ENCODE assay signal across 19 mouse cellular contexts in genomic region chr5:105557346-105557745, GRCm38 (mm10). TPM values are rescaled to one million over a fixed set of nuclear protein-coding genes. Genes with fewer than 3 reads are reported as not detected.
DNase-seq lines count a peak whose midpoint lies in the region; ATAC-seq and TF ChIP-seq lines count a peak whose summit lies in the region.
"Had no signal": no experiment of that assay in that cellular context is flagged by ENCODE, and none has a peak within 500 bp of the region (broad histone marks: within the 10 kb centered on the region; RNA-seq: fewer than 3 reads in every experiment).

No protein-coding gene starts in this region.

- no peak for DNase-seq in hindbrain, postnatal 0 days (ENCODE audit: low spot score)
- DNase-seq in hindbrain, embryonic 11.5 days (ENCODE audit: low spot score), result no peak
- DNase-seq in midbrain, embryonic 11.5 days (ENCODE audit: low spot score, missing footprints), result no peak
- DNase-seq in splenic B cell, adult 2 months (ENCODE audit: low read depth, low spot score), result peak; percentile 59
- no peak for DNase-seq in spleen, postnatal 36 days (ENCODE audit: low spot score in 2 of 2)
- DNase-seq: cerebellum, adult 18-20 months; cerebellum, adult 9-11 months; cerebellum, postnatal 36 days; heart, postnatal 10 days; heart, postnatal 4 days had no signal

- H3K9me3 ChIP-seq in forebrain, embryonic 16.5 days (ENCODE audit: control insufficient read depth, low read length), result 0 out of 2 replicates have a peak, but pooled peaks cover 2% of the 10 kb centered on the region
- H3K9me3 ChIP-seq in forebrain, embryonic 12.5 days, result no peaks in the 10 kb centered on the region
- H3K9me3 ChIP-seq in hindbrain, postnatal 0 days (ENCODE audit: low read length), result no peaks in the 10 kb centered on the region
- no peaks in the 10 kb centered on the region for H3K9me3 ChIP-seq in hindbrain, embryonic 11.5 days (ENCODE audit: control insufficient read depth, low read length)
- H3K9me3 ChIP-seq in midbrain, embryonic 15.5 days, result no peaks in the 10 kb centered on the region
- no peaks in the 10 kb centered on the region for H3K9me3 ChIP-seq in midbrain, embryonic 11.5 days (ENCODE audit: control insufficient read depth, low read length)
- H3K9me3 ChIP-seq: heart, embryonic 10.5 days; intestine, embryonic 15.5 days had no signal

- peak; percentile 10; the same call in 1 of the 2 replicates for ATAC-seq in forebrain, embryonic 16.5 days
- ATAC-seq in forebrain, embryonic 12.5 days (ENCODE audit: low FRiP score), result no peak
- ATAC-seq in hindbrain, postnatal 0 days, result peak; percentile 30; the same call in 1 of the 2 replicates
- ATAC-seq in hindbrain, embryonic 11.5 days (ENCODE audit: low FRiP score), result no peak
- ATAC-seq in midbrain, embryonic 15.5 days (replicated peaks), result peak; percentile 37; the same call in 1 of the 2 replicates
- no peak for ATAC-seq in midbrain, embryonic 11.5 days (ENCODE audit: low FRiP score)
- ATAC-seq: activated CD4-positive, CD25-positive, alpha-beta regulatory T cell, adult 4 months; intestine, embryonic 15.5 days; Patski had no signal

- no peak overlapping the region for H3K4me3 ChIP-seq in forebrain, embryonic 16.5 days (replicated peaks; ENCODE audit: low read length)
- no peak overlapping the region for H3K4me3 ChIP-seq in forebrain, embryonic 12.5 days (replicated peaks)
- no peak overlapping the region for H3K4me3 ChIP-seq in hindbrain, postnatal 0 days (ENCODE audit: low read length)
- H3K4me3 ChIP-seq in hindbrain, embryonic 11.5 days (ENCODE audit: low read depth, low read length), result no peak overlapping the region
- H3K4me3 ChIP-seq in midbrain, embryonic 15.5 days, result no peak overlapping the region
- H3K4me3 ChIP-seq in midbrain, embryonic 11.5 days (ENCODE audit: low read depth, low read length), result no peak overlapping the region
- H3K4me3 ChIP-seq: embryonic facial prominence, embryonic 10.5 days; heart, embryonic 10.5 days; intestine, embryonic 15.5 days had no signal

- H3K27ac ChIP-seq in forebrain, embryonic 16.5 days (ENCODE audit: low read length), result no peak overlapping the region
- no peak overlapping the region for H3K27ac ChIP-seq in forebrain, embryonic 12.5 days
- H3K27ac ChIP-seq in hindbrain, postnatal 0 days, result no peak overlapping the region
- H3K27ac ChIP-seq in hindbrain, embryonic 11.5 days (ENCODE audit: low read depth, low read length), result no peak overlapping the region
- peak overlapping the region; percentile 58 for H3K27ac ChIP-seq in midbrain, embryonic 15.5 days
- H3K27ac ChIP-seq in midbrain, embryonic 11.5 days (ENCODE audit: low read depth, low read length), result no peak overlapping the region
- H3K27ac ChIP-seq: embryonic facial prominence, embryonic 10.5 days; heart, embryonic 10.5 days; intestine, embryonic 15.5 days had no signal

- no peak for TF ChIP-seq CTCF in hindbrain, postnatal 0 days (IDR thresholded peaks at IDR 0.05; ENCODE audit: low read depth)

- no peaks in the 10 kb centered on the region for H3K36me3 ChIP-seq in forebrain, embryonic 16.5 days (ENCODE audit: control insufficient read depth, insufficient read depth)
- H3K36me3 ChIP-seq in forebrain, embryonic 12.5 days (replicated peaks), result no peaks in the 10 kb centered on the region
- no peaks in the 10 kb centered on the region for H3K36me3 ChIP-seq in hindbrain, postnatal 0 days (ENCODE audit: insufficient read depth, low read length)
- no peaks in the 10 kb centered on the region for H3K36me3 ChIP-seq in hindbrain, embryonic 11.5 days (ENCODE audit: control insufficient read depth, insufficient read depth, low read length)
- no peaks in the 10 kb centered on the region for H3K36me3 ChIP-seq in midbrain, embryonic 15.5 days (replicated peaks)
- H3K36me3 ChIP-seq in midbrain, embryonic 11.5 days (ENCODE audit: control insufficient read depth, insufficient read depth, low read length), result no peaks in the 10 kb centered on the region
- H3K36me3 ChIP-seq in splenic B cell, adult 2 months (ENCODE audit: control insufficient read depth, insufficient read depth, low read length, poor library complexity, severe bottlenecking), result no peaks in the 10 kb centered on the region; the same call in 1 of the 2 replicates
- H3K36me3 ChIP-seq: embryonic facial prominence, embryonic 10.5 days; intestine, embryonic 15.5 days had no signal

- no peaks in the 10 kb centered on the region for H3K27me3 ChIP-seq in forebrain, embryonic 16.5 days (replicated peaks; ENCODE audit: control insufficient read depth, insufficient read depth, low read length)
- no peaks in the 10 kb centered on the region for H3K27me3 ChIP-seq in forebrain, embryonic 12.5 days
- H3K27me3 ChIP-seq in hindbrain, postnatal 0 days (ENCODE audit: insufficient read depth, low read length), result no peaks in the 10 kb centered on the region
- H3K27me3 ChIP-seq in hindbrain, embryonic 11.5 days (ENCODE audit: control insufficient read depth, insufficient read depth, low read length), result no peaks in the 10 kb centered on the region
- H3K27me3 ChIP-seq in midbrain, embryonic 15.5 days (replicated peaks), result no peaks in the 10 kb centered on the region
- no peaks in the 10 kb centered on the region for H3K27me3 ChIP-seq in midbrain, embryonic 11.5 days (ENCODE audit: control insufficient read depth, insufficient read depth, low read length)
- no peaks in the 10 kb centered on the region for H3K27me3 ChIP-seq in splenic B cell, adult 2 months (ENCODE audit: control insufficient read depth, insufficient read depth, low read length, poor library complexity, severe bottlenecking)
- H3K27me3 ChIP-seq: CH12.LX; intestine, embryonic 15.5 days; Patski had no signal

- no peak overlapping the region for H3K4me2 ChIP-seq in forebrain, embryonic 16.5 days (ENCODE audit: low read length)
- H3K4me2 ChIP-seq in forebrain, embryonic 12.5 days, result no peak overlapping the region
- H3K4me2 ChIP-seq in hindbrain, postnatal 0 days (ENCODE audit: low read depth, low read length), result no peak overlapping the region
- H3K4me2 ChIP-seq in hindbrain, embryonic 11.5 days (replicated peaks; ENCODE audit: low read depth, low read length), result no peak overlapping the region
- no peak overlapping the region for H3K4me2 ChIP-seq in midbrain, embryonic 15.5 days
- H3K4me2 ChIP-seq in midbrain, embryonic 11.5 days, result no peak overlapping the region
- H3K4me2 ChIP-seq: intestine, embryonic 15.5 days had no signal

- no peaks in the 10 kb centered on the region for H3K4me1 ChIP-seq in forebrain, embryonic 16.5 days (replicated peaks; ENCODE audit: control insufficient read depth, insufficient read depth, low read length)
- no peaks in the 10 kb centered on the region for H3K4me1 ChIP-seq in forebrain, embryonic 12.5 days
- no peaks in the 10 kb centered on the region for H3K4me1 ChIP-seq in hindbrain, postnatal 0 days (ENCODE audit: insufficient read depth, low read length)
- H3K4me1 ChIP-seq in hindbrain, embryonic 11.5 days (replicated peaks; ENCODE audit: control insufficient read depth, insufficient read depth, low read length), result no peaks in the 10 kb centered on the region
- H3K4me1 ChIP-seq in midbrain, embryonic 15.5 days, result 0 out of 2 replicates have a peak, but pooled peaks cover 3% of the 10 kb centered on the region
- H3K4me1 ChIP-seq in midbrain, embryonic 11.5 days (ENCODE audit: control insufficient read depth, insufficient read depth, low read length), result no peaks in the 10 kb centered on the region
- H3K4me1 ChIP-seq: embryonic facial prominence, embryonic 10.5 days; heart, embryonic 10.5 days; intestine, embryonic 15.5 days had no signal

- WGBS in forebrain, embryonic 16.5 days, result 86% methylated on average over 3 of the region's 3 CpGs
- WGBS in forebrain, embryonic 12.5 days, result 93% methylated on average over 3 of the region's 3 CpGs
- WGBS in hindbrain, postnatal 0 days, result 84% methylated on average over 3 of the region's 3 CpGs
- WGBS in hindbrain, embryonic 11.5 days, result 94% methylated on average over 3 of the region's 3 CpGs
- WGBS in midbrain, embryonic 15.5 days, result 92% methylated on average over 3 of the region's 3 CpGs
- 95% methylated on average over 3 of the region's 3 CpGs for WGBS in midbrain, embryonic 11.5 days

- H3K9ac ChIP-seq in forebrain, embryonic 16.5 days (replicated peaks; ENCODE audit: low read depth, low read length), result no peak overlapping the region
- no peak overlapping the region for H3K9ac ChIP-seq in forebrain, embryonic 12.5 days
- no peak overlapping the region for H3K9ac ChIP-seq in hindbrain, postnatal 0 days (replicated peaks; ENCODE audit: low read length)
- H3K9ac ChIP-seq in hindbrain, embryonic 11.5 days (ENCODE audit: low read depth, low read length), result no peak overlapping the region
- H3K9ac ChIP-seq in midbrain, embryonic 15.5 days, result no peak overlapping the region
- H3K9ac ChIP-seq in midbrain, embryonic 11.5 days (ENCODE audit: low read length), result no peak overlapping the region
- H3K9ac ChIP-seq: intestine, embryonic 15.5 days had no signal

RNA-seq across cellular contexts. Expression of gene Lrrc8c, which starts 38.2 kb away (rescaled TPM):
- 12.0 and 12.5 TPM in 2 replicates for polyA plus RNA-seq in forebrain, embryonic 16.5 days (2015; fragmentation: Nextera tagmentation; extraction: Ambion mirVana)
- polyA plus RNA-seq in forebrain, embryonic 12.5 days (2016; fragmentation: Nextera tagmentation; extraction: Ambion mirVana), result 10.9 and 13.1 TPM in 2 replicates
- 11.0 and 11.6 TPM in 2 replicates for total RNA-seq in hindbrain, postnatal 0 days (2014; rRNA removed)
- polyA plus RNA-seq in hindbrain, postnatal 0 days (2015; fragmentation: Nextera tagmentation; extraction: Ambion mirVana), result 10.7 and 11.6 TPM in 2 replicates
- polyA plus RNA-seq in hindbrain, embryonic 11.5 days (2014; fragmentation: Nextera tagmentation; extraction: Ambion mirVana), result 13.5 and 15.7 TPM in 2 replicates
- 13.2 and 13.6 TPM in 2 replicates for polyA plus RNA-seq in midbrain, embryonic 15.5 days (2015; fragmentation: Nextera tagmentation; extraction: Ambion mirVana)
- polyA plus RNA-seq in midbrain, embryonic 11.5 days (2014; fragmentation: Nextera tagmentation; extraction: Ambion mirVana), result 12.4 and 12.8 TPM in 2 replicates

Comparison
In these comparisons a context has a peak if more than half of its experiments do, and no peak if none do; other contexts are left out.
1. ATAC-seq: peak in forebrain, embryonic 16.5 days (single experiment), hindbrain, postnatal 0 days (single experiment) and midbrain, embryonic 15.5 days (single experiment); none in forebrain, embryonic 12.5 days (single experiment), hindbrain, embryonic 11.5 days (single experiment) and midbrain, embryonic 11.5 days (single experiment).